Mouse (Mus musculus) Patski (cell line): ENCODE results near the gene Prkar2a. TPM values are rescaled to one million over a fixed set of nuclear protein-coding genes. Genes with fewer than 3 reads are reported as not detected.

Experiments used
- ATAC-seq: fragments of 100-300 bp; one replicate; pipeline ENCODE4 v1.8.0; 2021
- CTCF ChIA-PET: fragments of 350-600 bp; sonication (Branson Sonifier 250); formaldehyde crosslinking; loops from one replicate; lab custom pipeline; 2022; ENCODE audit warnings: inconsistent platforms; lab: Charles Lee
- POLR2A ChIA-PET: fragments of 350-600 bp; sonication (Branson Sonifier 250); formaldehyde crosslinking; loops from one replicate; lab custom pipeline; 2022; ENCODE audit warnings: antibody characterized with exemption, inconsistent platforms; lab: Charles Lee
- DNase-seq: peaks from one replicate; pipeline ENCODE4 v3.0.0-alpha.2; 2011; ENCODE audit warnings: low read depth, low spot score
- H3K27me3 ChIP-seq: fragments of 371-371 bp; one replicate; pipeline ENCODE4 v1.5.1; 2021
- CTCF ChIP-seq: fragments of 100-300 bp; IDR thresholded peaks from one replicate; pipeline ENCODE4 v1.5.1; 2021
- in situ Hi-C: fragments of 300-500 bp; cut with MboI; formaldehyde crosslinking; loops from 3 replicates; pipeline ENCODE4 v1.11.1; 2018; ENCODE audit warnings: low pct_unique_long_range_greater_than_20kb, mixed read lengths
- polyA plus RNA-seq: library from polyadenylated mRNA; unstranded; gene quantifications from one replicate; pipeline ENCODE4 v1.2.3, GENCODE M21; 2021

The Prkar2a gene
- polyA plus RNA-seq, 1 experiment from 2014 or later, result 30.9 TPM

- CTCF ChIA-PET, result no interaction called here
- ATAC-seq, result peak; percentile 48
- POLR2A ChIA-PET, result interaction anchor here (0.9 to 1.6 kb wide), 2 partner anchors 13 to 29 kb away, joined by 3 read pairs; no protein-coding TSS in a partner anchor
- H3K27me3 ChIP-seq, result no peaks in the 10 kb centered on the region
- peak; percentile 12 for DNase-seq
- TF ChIP-seq CTCF, result no peak
- in situ Hi-C loops, result no loop called here
Observed at GRCm38 (mm10) chr9:108692226-108693041, 3.3 kb downstream of the Prkar2a start.

GRCm38 (mm10) chr9:108693946-108694345 is 4.8 kb downstream of the Prkar2a start:
- POLR2A ChIA-PET, result no interaction called here
- ATAC-seq (no peak), DNase-seq (no peak)
- in situ Hi-C loops, result no loop called here
- TF ChIP-seq CTCF, result no peak
- CTCF ChIA-PET, result no interaction called here
- H3K27me3 ChIP-seq, result no peaks in the 10 kb centered on the region

- in situ Hi-C loops, result no loop called here
- no peaks in the 10 kb centered on the region for H3K27me3 ChIP-seq
- CTCF ChIA-PET, result no interaction called here
- DNase-seq (no peak), ATAC-seq (no peak)
- TF ChIP-seq CTCF, result no peak
- POLR2A ChIA-PET, result no interaction called here
Observed at GRCm38 (mm10) chr9:108694533-108694932, 5.4 kb downstream of the Prkar2a start.

- no peaks in the 10 kb centered on the region for H3K27me3 ChIP-seq
- no peak for TF ChIP-seq CTCF
- ATAC-seq (no peak), DNase-seq (no peak)
- ChIA-PET POLR2A (no interaction called here), CTCF (no interaction called here)
- in situ Hi-C loops, result no loop called here
Observed at GRCm38 (mm10) chr9:108702476-108702875, 13.4 kb downstream of the Prkar2a start.

GRCm38 (mm10) chr9:108703373-108704110 is 14.4 kb downstream of the Prkar2a start:
- in situ Hi-C loops, result no loop called here
- DNase-seq, result no peak
- POLR2A ChIA-PET, result no interaction called here
- CTCF ChIA-PET, result no interaction called here
- no peaks in the 10 kb centered on the region for H3K27me3 ChIP-seq
- TF ChIP-seq CTCF, result no peak
- ATAC-seq, result no peak

- CTCF ChIA-PET, result no interaction called here
- ATAC-seq (no peak), DNase-seq (no peak)
- in situ Hi-C loops, result no loop called here
- no peaks in the 10 kb centered on the region for H3K27me3 ChIP-seq
- TF ChIP-seq CTCF, result no peak
- POLR2A ChIA-PET, result interaction anchor here (1.3 kb wide), 1 partner anchor 13 kb away, joined by 3 read pairs; no protein-coding TSS in a partner anchor
Observed at GRCm38 (mm10) chr9:108704591-108704990, 15.5 kb downstream of the Prkar2a start.

- in situ Hi-C loops, result no loop called here
- ATAC-seq (no peak), DNase-seq (no peak)
- no peaks in the 10 kb centered on the region for H3K27me3 ChIP-seq
- POLR2A ChIA-PET, result no interaction called here
- TF ChIP-seq CTCF, result no peak
- CTCF ChIA-PET, result no interaction called here
Observed at GRCm38 (mm10) chr9:108707212-108707611, 18.1 kb downstream of the Prkar2a start.

- ATAC-seq (no peak), DNase-seq (no peak)
- POLR2A ChIA-PET, result no interaction called here
- TF ChIP-seq CTCF, result no peak
- CTCF ChIA-PET, result no interaction called here
- H3K27me3 ChIP-seq, result no peaks in the 10 kb centered on the region
- in situ Hi-C loops, result no loop called here
Observed at GRCm38 (mm10) chr9:108708833-108709232, 19.7 kb downstream of the Prkar2a start.

- in situ Hi-C loops, result no loop called here
- no peak for TF ChIP-seq CTCF
- POLR2A ChIA-PET, result no interaction called here
- DNase-seq (no peak), ATAC-seq (no peak)
- CTCF ChIA-PET, result interaction anchor here (1.0 kb wide), 1 partner anchor 11 kb away, joined by 3 read pairs; no protein-coding TSS in a partner anchor
- H3K27me3 ChIP-seq, result no peaks in the 10 kb centered on the region
Observed at GRCm38 (mm10) chr9:108710767-108711166, 21.7 kb downstream of the Prkar2a start.

- in situ Hi-C loops, result no loop called here
- TF ChIP-seq CTCF, result no peak
- no peak for DNase-seq
- no peaks in the 10 kb centered on the region for H3K27me3 ChIP-seq
- ATAC-seq, result no peak
- ChIA-PET CTCF (no interaction called here), POLR2A (no interaction called here)
Observed at GRCm38 (mm10) chr9:108716199-108716598, 27.1 kb downstream of the Prkar2a start.

- TF ChIP-seq CTCF, result no peak
- H3K27me3 ChIP-seq, result no peaks in the 10 kb centered on the region
- POLR2A ChIA-PET, result no interaction called here
- in situ Hi-C loops, result no loop called here
- DNase-seq, result no peak
- ATAC-seq, result no peak
- CTCF ChIA-PET, result no interaction called here
Observed at GRCm38 (mm10) chr9:108723751-108724150, 34.6 kb downstream of the Prkar2a start.
